Mouse (Mus musculus) kidney, adult 18-20 months (tissue): Measurements from ENCODE around the gene Gcfc2.

ENCODE experiments used
- DNase-seq: peaks from one replicate; pipeline ENCODE4 v3.0.0; 2021

The Gcfc2 gene

GRCm38 (mm10) chr6:81923523-81924142 is at the start of gene Gcfc2:
Gene Gcfc2, plus strand, starts transcription at chr6:81923669.
- DNase-seq = peak; percentile 95

GRCm38 (mm10) chr6:81895678-81896230 is 27.7 kb upstream of the Gcfc2 start:
- no peak for DNase-seq

- no peak for DNase-seq
Observed at GRCm38 (mm10) chr6:81910302-81910855, 13.1 kb upstream of the Gcfc2 start.

DNA sequence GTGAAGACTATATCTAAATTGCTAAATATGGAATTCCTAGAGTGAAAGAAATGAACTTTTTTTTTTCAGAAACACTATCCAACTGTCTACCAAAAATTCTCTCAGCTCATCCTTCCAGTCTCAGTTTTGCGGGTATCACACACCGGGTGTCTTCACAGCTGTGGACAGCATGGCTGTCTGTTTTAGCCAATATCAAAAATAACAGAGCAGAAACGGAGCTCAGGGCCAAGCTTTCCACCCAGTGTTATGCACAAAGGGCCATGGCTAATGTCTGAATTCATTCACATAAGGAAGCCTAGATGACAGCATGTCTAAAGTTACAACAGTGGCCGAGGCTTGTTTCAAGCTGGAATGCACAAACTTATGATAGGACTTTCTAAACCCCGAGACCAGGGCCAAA is 12.2 kb upstream of the Gcfc2 start:
- no peak for DNase-seq

- DNase-seq = no peak
Observed at GRCm38 (mm10) chr6:81911713-81912112, 11.8 kb upstream of the Gcfc2 start.

DNA sequence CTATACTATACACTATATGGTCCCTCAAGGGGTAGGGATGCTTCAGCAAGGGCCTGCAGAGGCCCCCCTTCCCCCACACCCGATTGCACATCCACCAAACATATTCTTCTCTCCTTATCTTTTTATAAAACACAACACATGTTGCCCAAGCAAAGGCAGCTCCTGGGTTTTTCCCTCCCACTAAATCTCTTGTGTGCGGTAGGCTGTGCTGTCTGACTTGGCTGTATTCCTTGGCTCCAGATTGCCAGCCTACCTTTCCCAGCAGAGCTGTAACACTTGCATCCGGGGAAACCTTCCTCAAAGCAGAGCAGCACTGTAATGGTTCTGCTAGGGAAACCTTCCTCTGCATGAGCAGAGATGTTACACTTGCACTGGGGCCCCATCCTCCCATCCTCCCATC is 11.3 kb upstream of the Gcfc2 start:
- DNase-seq = no peak

DNA sequence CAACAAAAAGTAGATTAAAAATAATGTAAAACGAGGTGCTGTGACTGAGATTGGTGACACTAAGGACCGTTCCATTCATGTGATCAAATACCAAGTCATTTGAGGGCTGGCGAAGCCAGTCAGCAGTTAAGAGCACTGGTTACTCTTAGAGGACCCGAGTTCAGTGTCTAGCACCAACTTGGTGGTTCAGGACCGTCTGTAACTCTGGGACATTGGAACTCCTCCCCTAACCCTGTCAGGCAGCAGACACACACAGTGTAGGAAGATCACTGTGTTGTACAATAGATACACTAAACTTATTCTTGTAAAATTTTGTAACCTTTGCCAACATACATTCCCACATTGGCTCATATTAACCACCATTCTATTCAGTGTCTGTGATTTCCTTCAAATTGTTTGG is 835 bp downstream of the Gcfc2 start:
- DNase-seq = peak; percentile 3

- DNase-seq = no peak
Observed at GRCm38 (mm10) chr6:81929402-81929801, 5.9 kb downstream of the Gcfc2 start.

DNA sequence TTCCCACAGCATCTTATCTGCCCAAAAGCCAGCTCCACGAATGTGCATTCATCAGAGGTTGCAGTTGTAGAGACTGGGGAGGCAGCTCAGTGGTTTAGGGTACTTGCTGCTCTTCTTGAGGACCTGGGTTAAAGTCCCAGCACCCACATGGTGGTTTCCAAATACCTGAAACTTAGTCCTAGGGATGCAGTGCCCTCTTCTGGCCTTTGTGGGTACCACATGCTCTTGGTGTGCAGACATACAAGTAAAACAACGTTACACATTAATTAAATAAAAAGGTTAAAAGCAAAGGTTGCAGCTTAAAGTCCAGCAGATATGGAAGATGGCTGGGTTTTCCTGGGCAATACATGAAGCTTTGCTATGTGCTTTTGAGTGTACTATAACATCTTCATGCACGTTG is 9.8 kb downstream of the Gcfc2 start:
- no peak for DNase-seq

- no peak for DNase-seq
Observed at GRCm38 (mm10) chr6:81941718-81942117, 18.2 kb downstream of the Gcfc2 start.

GRCm38 (mm10) chr6:81943281-81943680 is 19.8 kb downstream of the Gcfc2 start:
- no peak for DNase-seq

DNA sequence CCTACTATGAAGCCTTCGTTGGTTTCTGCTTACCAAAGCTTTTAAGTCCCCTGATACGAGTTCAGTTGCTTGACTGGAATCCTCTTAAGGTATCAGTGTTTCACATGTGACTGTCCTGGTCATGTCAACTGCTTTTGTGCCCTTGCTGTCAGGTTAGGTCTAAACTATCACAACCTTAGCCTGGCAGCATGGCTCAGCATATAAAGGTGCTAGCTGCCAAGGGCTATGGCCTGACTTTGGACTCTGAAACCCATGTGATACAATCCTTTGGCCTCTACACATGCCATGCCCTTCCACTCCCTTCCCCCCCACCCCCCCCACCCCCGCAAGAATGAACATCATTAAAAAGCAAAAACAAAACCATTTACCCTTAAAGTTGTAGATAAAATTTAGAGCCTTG is 21.0 kb downstream of the Gcfc2 start:
- DNase-seq = no peak

- no peak for DNase-seq
Observed at GRCm38 (mm10) chr6:81946906-81947305, 23.4 kb downstream of the Gcfc2 start.

GRCm38 (mm10) chr6:81955133-81955532 is 31.7 kb downstream of the Gcfc2 start:
- DNase-seq = no peak

DNA sequence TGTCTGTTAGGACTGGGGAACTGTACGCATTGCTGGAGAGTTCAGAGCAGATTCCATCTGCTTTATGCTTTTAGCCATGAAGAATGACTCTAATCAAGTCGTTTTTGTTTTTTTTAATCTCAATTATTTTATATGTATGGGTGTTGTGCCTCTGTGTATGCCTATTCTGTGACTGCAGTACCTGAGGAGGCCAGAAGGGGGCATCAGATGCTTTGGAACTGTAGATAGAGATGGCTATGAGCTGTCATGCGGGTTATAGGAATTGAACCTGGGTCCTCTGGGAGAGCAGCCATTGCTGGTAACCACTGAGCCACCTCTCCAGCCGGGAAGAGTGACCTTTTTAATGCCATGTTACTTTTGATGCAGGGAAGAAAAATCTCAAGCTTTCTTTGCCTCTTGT is 32.9 kb downstream of the Gcfc2 start:
- no peak for DNase-seq

DNA sequence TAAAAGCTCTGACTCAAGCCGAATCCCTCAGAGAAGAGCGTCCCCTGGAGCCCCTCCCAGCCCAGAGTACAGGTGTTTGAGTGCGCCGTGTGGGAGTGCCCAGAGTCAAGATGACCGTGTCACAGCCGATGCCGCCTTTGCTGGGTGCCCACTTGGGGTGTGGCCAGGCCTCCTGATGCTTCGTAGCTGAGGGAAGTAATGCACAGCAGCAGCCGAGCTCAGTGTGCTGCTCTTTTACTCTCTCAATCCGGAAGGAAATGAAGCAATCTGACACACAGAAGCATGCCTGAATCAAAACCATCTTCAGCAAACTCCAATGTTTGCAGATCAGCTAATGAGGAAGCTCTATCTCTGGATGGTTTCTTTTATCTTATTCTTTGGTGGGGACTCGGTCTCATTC is 34.5 kb downstream of the Gcfc2 start:
- no peak for DNase-seq

GRCm38 (mm10) chr6:81959866-81960265 is 36.4 kb downstream of the Gcfc2 start:
- DNase-seq = no peak

DNA sequence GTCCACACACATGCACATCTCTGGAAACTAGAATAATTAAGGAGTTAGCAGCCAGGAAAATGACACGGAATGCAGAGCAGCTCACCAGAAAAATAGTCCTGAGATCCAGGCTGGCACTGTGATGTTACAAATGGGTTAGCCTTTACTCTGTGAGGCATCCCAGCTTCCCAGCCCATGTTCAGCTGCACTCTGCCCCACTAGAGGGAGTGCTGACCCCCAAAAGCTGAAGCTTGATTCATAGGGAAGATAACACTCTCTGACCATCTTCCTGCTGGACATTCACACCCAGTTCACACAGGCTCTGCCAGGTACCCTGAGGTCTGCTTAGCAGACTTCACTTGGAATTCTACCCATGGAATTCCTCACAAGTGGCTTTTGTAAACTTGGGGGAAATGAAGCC is 36.8 kb downstream of the Gcfc2 start:
- no peak for DNase-seq

GRCm38 (mm10) chr6:81965296-81966067 is 42.0 kb downstream of the Gcfc2 start, which contains the start of gene Mrpl19:
Gene Mrpl19, minus strand, starts transcription at chr6:81965958.
- peak; percentile 96 for DNase-seq

GRCm38 (mm10) chr6:81966068-81966544 is 42.6 kb downstream of the Gcfc2 start:
- DNase-seq = no peak

DNA sequence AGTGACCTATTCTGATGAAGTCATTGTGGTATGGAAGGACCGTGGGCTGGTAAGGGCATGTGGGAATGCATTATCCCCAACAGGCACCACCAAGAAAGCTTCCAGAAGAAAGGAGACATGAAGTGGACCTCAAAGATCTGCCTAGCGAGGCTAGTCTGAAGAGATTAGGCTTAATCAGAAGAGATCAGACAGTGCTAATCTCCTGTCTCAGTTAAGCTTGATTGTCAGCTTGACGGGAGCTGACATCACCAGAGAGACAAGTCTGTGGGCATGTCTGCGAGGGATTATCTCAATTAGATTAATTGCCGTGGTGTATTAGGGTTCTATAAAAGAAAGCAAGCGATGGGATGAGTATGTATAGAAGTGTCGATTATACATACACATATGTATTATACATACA is 47.7 kb downstream of the Gcfc2 start:
- DNase-seq = no peak

GRCm38 (mm10) chr6:81972595-81972994 is 49.1 kb downstream of the Gcfc2 start:
- DNase-seq = no peak

GRCm38 (mm10) chr6:81975971-81976621 is 52.6 kb downstream of the Gcfc2 start:
- DNase-seq = peak; percentile 84
